In the genomic region with DNA sequence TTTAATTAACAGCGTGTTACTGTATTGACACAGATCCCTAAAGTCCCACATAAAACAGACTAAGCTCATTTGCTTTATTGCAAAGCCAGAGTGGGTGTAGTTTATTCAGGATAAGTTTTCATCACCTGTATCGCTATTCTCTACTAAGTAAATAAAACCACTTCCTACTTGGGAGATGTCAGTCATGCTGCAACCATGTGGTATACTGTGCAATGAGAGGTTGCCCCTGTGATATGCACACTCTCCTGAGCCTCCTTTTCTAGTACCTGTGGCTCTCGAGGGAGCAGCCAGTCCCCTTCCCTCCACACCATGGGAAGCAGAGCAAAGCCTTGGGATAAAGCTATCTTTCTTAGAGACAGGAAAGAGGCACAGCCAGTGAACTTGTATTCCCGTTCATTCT, we compare ENCODE assay signal across 26 mouse cellular contexts.
"Had no signal": no experiment of that assay in that cellular context is flagged by ENCODE, and none has a peak within 500 bp of the region (broad histone marks: within the 10 kb centered on the region; RNA-seq: fewer than 3 reads in every experiment).

No protein-coding gene starts in this region.

- H3K27ac ChIP-seq: heart, embryonic 13.5 days; heart, embryonic 15.5 days; hindbrain, embryonic 13.5 days; hindbrain, embryonic 15.5 days; hindbrain, postnatal 0 days; kidney, embryonic 15.5 days; layer of hippocampus, adult 2 months; left cerebral cortex, adult 2 months; limb, embryonic 10.5 days; limb, embryonic 12.5 days; liver, embryonic 13.5 days had no signal

- H3K4me1 ChIP-seq: heart, embryonic 15.5 days; hindbrain, embryonic 13.5 days; hindbrain, embryonic 15.5 days; limb, embryonic 10.5 days; limb, embryonic 12.5 days; liver, embryonic 13.5 days had no signal

- H3K36me3 ChIP-seq: heart, embryonic 13.5 days; heart, embryonic 15.5 days; hindbrain, embryonic 13.5 days; hindbrain, embryonic 15.5 days; kidney, embryonic 15.5 days; limb, embryonic 10.5 days; limb, embryonic 12.5 days; liver, embryonic 13.5 days had no signal

- H3K27me3 ChIP-seq: heart, embryonic 13.5 days; heart, embryonic 15.5 days; hindbrain, embryonic 13.5 days; hindbrain, embryonic 15.5 days; kidney, embryonic 15.5 days; limb, embryonic 12.5 days; liver, embryonic 13.5 days had no signal

- H3K4me2 ChIP-seq: heart, embryonic 11.5 days; heart, embryonic 13.5 days; heart, embryonic 15.5 days; hindbrain, embryonic 13.5 days; hindbrain, embryonic 15.5 days; kidney, embryonic 15.5 days; limb, embryonic 12.5 days; liver, embryonic 11.5 days; liver, embryonic 13.5 days had no signal

- ATAC-seq: hindbrain, postnatal 0 days; intestine, embryonic 16.5 days had no signal

- H3K9me3 ChIP-seq: heart, embryonic 13.5 days; heart, embryonic 15.5 days; hindbrain, embryonic 13.5 days; hindbrain, embryonic 15.5 days; kidney, embryonic 15.5 days; limb, embryonic 10.5 days; limb, embryonic 12.5 days; liver, embryonic 13.5 days had no signal

- DNase-seq: gastrocnemius, postnatal 14 days; gastrocnemius, postnatal 36 days; heart, adult 18-20 months; heart, postnatal 14 days; heart, postnatal 36 days; kidney, adult 11 months; kidney, adult 2 months; kidney, adult 9 months; kidney, postnatal 10 days; kidney, postnatal 25 days; kidney, postnatal 4 days; liver; liver, embryonic 13.5 days had no signal

- H3K4me3 ChIP-seq: heart, embryonic 13.5 days; heart, embryonic 15.5 days; hindbrain, embryonic 13.5 days; hindbrain, embryonic 15.5 days; kidney, embryonic 15.5 days; layer of hippocampus, adult 2 months; left cerebral cortex, adult 2 months; limb, embryonic 10.5 days; limb, embryonic 12.5 days; liver, embryonic 13.5 days had no signal

- H3K9ac ChIP-seq: heart, embryonic 13.5 days; heart, embryonic 15.5 days; hindbrain, embryonic 13.5 days; hindbrain, embryonic 15.5 days; kidney, embryonic 15.5 days; limb, embryonic 12.5 days; liver, embryonic 13.5 days had no signal
